Mouse (Mus musculus) heart, adult 2 months (tissue): Measurements from ENCODE around the gene AC124108.1.

Experiments used
- CTCF ChIP-seq: fragments of 200-600 bp; IDR thresholded peaks from 2 replicates; pipeline ENCODE4 v1.8.1; 2022; ENCODE audit warnings: antibody characterized with exemption, mild to moderate bottlenecking, moderate library complexity
- EP300 ChIP-seq: fragments of 200-500 bp; IDR thresholded peaks from 2 replicates; pipeline ENCODE4 v1.6.1; 2011; ENCODE audit warnings: low read depth, low read length, control low read depth; ENCODE audit not compliant: insufficient read depth
- POLR2A ChIP-seq: fragments of 200-500 bp; IDR thresholded peaks from 2 replicates; pipeline ENCODE4 v1.6.1; 2011; ENCODE audit warnings: mild to moderate bottlenecking, low read depth, low read length, control low read depth; ENCODE audit not compliant: insufficient read depth

DNA sequence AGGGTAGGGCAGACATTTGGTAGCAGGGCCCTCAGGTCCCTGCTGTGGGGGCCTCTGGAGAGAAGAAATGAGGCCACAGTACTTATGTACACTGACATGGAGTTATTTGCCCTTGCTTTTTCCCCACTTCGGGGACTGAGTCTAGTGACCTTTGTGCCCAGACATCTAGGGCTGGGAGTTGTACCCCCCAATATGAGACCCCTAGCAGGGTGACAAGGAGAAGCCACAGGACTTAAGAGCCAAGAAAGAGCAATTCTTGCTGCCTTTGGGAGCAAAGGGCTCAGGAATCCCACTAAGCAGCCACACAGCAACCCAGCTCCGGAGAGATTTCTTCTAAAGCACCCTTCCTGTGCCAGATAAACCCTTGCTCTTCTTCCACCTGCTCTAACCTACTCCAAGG lies 10.7 kb downstream of the AC124108.1 start:
- TF ChIP-seq CTCF, result no peak
- TF ChIP-seq POLR2A, result no peak
- TF ChIP-seq EP300, result no peak
